Mouse (Mus musculus) heart, adult 2 months (tissue): ENCODE measurements at regions not wholly inside any gene's neighbourhood (a gene's known extent, or its start where the extent isn't known, plus 50 kb on each side); places are given as distances from the start of the nearest gene placed in this dataset.
A peak's percentile ranks its signal among the peaks of the same experiment; 100 is the strongest.

Source experiments
- DNase-seq, 2 experiments: peaks; one replicate each; pipeline ENCODE4 v3.0.0; 2021
- H3K27ac ChIP-seq: fragments of 200-600 bp; 2 replicates; pipeline ENCODE4 v1.8.1; 2022
- H3K27me3 ChIP-seq: fragments of 200-500 bp; 2 replicates; pipeline ENCODE4 v1.6.1; 2012; ENCODE audit warnings: mild to moderate bottlenecking, low read length, inconsistent platforms, mixed read lengths; ENCODE audit not compliant: control insufficient read depth, insufficient read depth
- H3K36me3 ChIP-seq: fragments of 200-500 bp; 2 replicates; pipeline ENCODE4 v1.6.1; 2012; ENCODE audit warnings: low read length, inconsistent platforms; ENCODE audit not compliant: control insufficient read depth, insufficient read depth
- H3K4me1 ChIP-seq: fragments of 200-500 bp; 2 replicates; pipeline ENCODE4 v1.6.1; 2011; ENCODE audit warnings: low read length; ENCODE audit not compliant: control insufficient read depth, insufficient read depth
- H3K4me3 ChIP-seq: fragments of 200-600 bp; 2 replicates; pipeline ENCODE4 v1.8.1; 2022
- H3K79me2 ChIP-seq: fragments of 200-500 bp; replicated peaks from 2 replicates; pipeline ENCODE4 v1.6.1; 2012; ENCODE audit warnings: mild to moderate bottlenecking, inconsistent platforms, low read length, moderate library complexity, mixed read lengths; ENCODE audit not compliant: control insufficient read depth, insufficient read depth
- H3K9ac ChIP-seq: fragments of 200-500 bp; 2 replicates; pipeline ENCODE4 v1.6.1; 2012; ENCODE audit warnings: low read depth, mild to moderate bottlenecking, control low read depth, inconsistent platforms, low read length, mixed read lengths
- CTCF ChIP-seq: fragments of 200-600 bp; IDR thresholded peaks from 2 replicates; pipeline ENCODE4 v1.8.1; 2022; ENCODE audit warnings: antibody characterized with exemption, mild to moderate bottlenecking, moderate library complexity
- EP300 ChIP-seq: fragments of 200-500 bp; IDR thresholded peaks from 2 replicates; pipeline ENCODE4 v1.6.1; 2011; ENCODE audit warnings: low read depth, low read length, control low read depth; ENCODE audit not compliant: insufficient read depth
- POLR2A ChIP-seq: fragments of 200-500 bp; IDR thresholded peaks from 2 replicates; pipeline ENCODE4 v1.6.1; 2011; ENCODE audit warnings: mild to moderate bottlenecking, low read depth, low read length, control low read depth; ENCODE audit not compliant: insufficient read depth
- WGBS: fragments of 180-500 bp; shearing (Covaris S2); methylation state at CpG from one replicate; pipeline ENCODE4 v1.1.7; 2018; 5-methylcytosine and 5-hydroxymethylcytosine counted together
- intact Hi-C: fragments of 180-260 bp; cut with DNase I; formaldehyde crosslinking; loops from one replicate; pipeline ENCODE4 v1.15.1; 2025

- no peaks in the 10 kb centered on the region for H3K36me3 ChIP-seq
- TF ChIP-seq CTCF (no peak), EP300 (no peak), POLR2A (no peak)
- H3K4me1 ChIP-seq: no peaks in the 10 kb centered on the region
- H3K79me2 ChIP-seq: no peaks in the 10 kb centered on the region
- no peaks in the 10 kb centered on the region for H3K27me3 ChIP-seq
- H3K9ac ChIP-seq: no peak overlapping the region
- intact Hi-C loops: no loop called here
- WGBS: 51% methylated on average over 2 of the region's 2 CpGs
- no peak for DNase-seq
- no peak overlapping the region for H3K27ac ChIP-seq
- H3K4me3 ChIP-seq: no peak overlapping the region
Measured at GRCm38 (mm10) chr2:46503074-46503473, 1385.9 kb upstream of the Zeb2 start.

DNA sequence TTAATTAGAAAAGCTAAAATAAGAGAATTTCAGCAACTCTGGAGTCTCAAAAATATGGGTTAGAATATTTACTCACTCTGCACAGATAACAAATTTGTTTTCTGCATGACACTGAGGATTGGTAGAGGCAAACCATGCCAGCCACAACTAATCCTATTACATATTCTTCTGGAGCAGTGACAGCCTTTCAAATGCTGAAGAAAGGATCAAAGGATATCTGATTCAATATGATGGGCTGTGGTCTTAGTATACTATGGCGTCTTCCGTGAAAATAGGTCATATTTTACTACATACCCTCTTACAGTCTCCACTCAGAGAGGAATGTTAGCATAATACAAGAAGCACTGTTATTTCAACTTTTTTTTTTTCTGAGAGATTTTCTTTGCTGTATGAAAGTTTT lies 1375.1 kb upstream of the Zeb2 start:
- DNase-seq: no peak
- Histone ChIP-seq H3K36me3 (no peaks in the 10 kb centered on the region), H3K79me2 (no peaks in the 10 kb centered on the region), H3K4me3 (no peak overlapping the region), H3K4me1 (no peaks in the 10 kb centered on the region), H3K27me3 (no peaks in the 10 kb centered on the region), H3K9ac (no peak overlapping the region), H3K27ac (no peak overlapping the region)
- WGBS: 86% methylated on average over 2 of the region's 2 CpGs
- intact Hi-C loops: no loop called here
- TF ChIP-seq POLR2A: no peak
- TF ChIP-seq EP300: no peak
- no peak for TF ChIP-seq CTCF

- Histone ChIP-seq H3K27ac (no peak overlapping the region), H3K27me3 (no peaks in the 10 kb centered on the region), H3K36me3 (no peaks in the 10 kb centered on the region), H3K79me2 (no peaks in the 10 kb centered on the region), H3K9ac (no peak overlapping the region), H3K4me3 (no peak overlapping the region), H3K4me1 (no peaks in the 10 kb centered on the region)
- no peak for DNase-seq
- intact Hi-C loops: no loop called here
- TF ChIP-seq EP300 (no peak), CTCF (no peak), POLR2A (no peak)
- 86% methylated on average over 2 of the region's 2 CpGs for WGBS
Measured at GRCm38 (mm10) chr2:46491081-46491480, 1373.9 kb upstream of the Zeb2 start.

GRCm38 (mm10) chr2:46468936-46469629 lies 1351.9 kb upstream of the Zeb2 start:
- H3K4me1 ChIP-seq: no peaks in the 10 kb centered on the region
- H3K9ac ChIP-seq: no peak overlapping the region
- H3K4me3 ChIP-seq: no peak overlapping the region
- intact Hi-C loops: no loop called here
- no peaks in the 10 kb centered on the region for H3K27me3 ChIP-seq
- H3K27ac ChIP-seq: no peak overlapping the region
- H3K79me2 ChIP-seq: no peaks in the 10 kb centered on the region
- no peak for TF ChIP-seq CTCF
- TF ChIP-seq EP300: no peak
- no peak for TF ChIP-seq POLR2A
- DNase-seq: no peak
- no peaks in the 10 kb centered on the region for H3K36me3 ChIP-seq
- 77% methylated on average over 5 of the region's 5 CpGs for WGBS

DNA sequence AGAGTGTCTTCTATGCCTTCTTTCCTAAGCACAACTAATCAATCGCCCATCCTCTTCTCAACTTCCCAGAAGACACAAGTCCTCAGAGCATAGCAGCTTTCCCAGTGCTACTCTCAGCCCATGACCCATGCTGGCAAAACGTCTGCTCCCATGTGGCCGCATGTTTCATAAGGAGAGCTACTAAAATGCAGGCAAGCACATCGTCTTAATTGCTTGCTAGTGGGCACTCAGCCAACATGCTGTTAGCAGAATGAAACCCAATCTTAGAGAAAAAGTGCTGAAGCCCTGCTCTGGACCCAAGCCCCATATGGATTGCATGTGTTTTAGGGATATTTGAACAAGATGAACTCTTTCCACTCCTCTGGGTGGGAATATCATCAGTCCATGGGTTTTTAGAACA lies 1348.2 kb upstream of the Zeb2 start:
- peak in 1 of 2 experiments; percentile 23 for DNase-seq
- H3K4me3 ChIP-seq: no peak overlapping the region
- 42% methylated on average over 4 of the region's 4 CpGs for WGBS
- H3K36me3 ChIP-seq: no peaks in the 10 kb centered on the region
- H3K27me3 ChIP-seq: no peaks in the 10 kb centered on the region
- intact Hi-C loops: no loop called here
- no peaks in the 10 kb centered on the region for H3K4me1 ChIP-seq
- no peak for TF ChIP-seq EP300
- TF ChIP-seq CTCF: no peak
- no peak for TF ChIP-seq POLR2A
- no peak overlapping the region for H3K27ac ChIP-seq
- no peak overlapping the region for H3K9ac ChIP-seq
- H3K79me2 ChIP-seq: no peaks in the 10 kb centered on the region

DNA sequence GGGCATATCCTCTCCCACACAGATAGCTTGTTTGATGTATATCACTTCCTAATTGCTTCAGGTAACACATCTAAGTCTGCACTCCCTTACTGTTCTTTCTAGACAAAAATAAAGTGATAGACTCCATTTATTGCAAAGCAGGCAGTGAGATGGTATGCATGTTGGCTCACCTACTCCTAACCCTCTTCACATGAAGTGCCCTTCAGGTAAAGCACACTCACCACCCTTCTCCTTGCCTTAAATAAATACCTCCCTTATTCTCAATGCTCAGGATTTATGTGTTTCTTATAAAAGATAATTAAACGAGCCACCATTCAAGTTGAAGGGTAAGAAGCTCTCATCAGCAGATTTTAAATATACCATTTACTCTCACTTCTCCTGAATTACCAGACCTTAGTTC lies 1347.7 kb upstream of the Zeb2 start:
- intact Hi-C loops: no loop called here
- no peak for DNase-seq
- H3K27ac ChIP-seq: no peak overlapping the region
- no peaks in the 10 kb centered on the region for H3K4me1 ChIP-seq
- 64% methylated on average over 1 of the region's 1 CpGs for WGBS
- no peak overlapping the region for H3K4me3 ChIP-seq
- no peak overlapping the region for H3K9ac ChIP-seq
- no peaks in the 10 kb centered on the region for H3K27me3 ChIP-seq
- H3K36me3 ChIP-seq: no peaks in the 10 kb centered on the region
- no peaks in the 10 kb centered on the region for H3K79me2 ChIP-seq
- TF ChIP-seq CTCF (no peak), POLR2A (no peak), EP300 (no peak)
